Mouse (Mus musculus) midbrain, embryonic 14.5 days (tissue): ENCODE results near the gene Atpif1. TPM values are rescaled to one million over a fixed set of nuclear protein-coding genes. Genes with fewer than 3 reads are reported as not detected.

Source experiments
- ATAC-seq: fragments of 200-750 bp; cut with Nextera tagmentation; 2 replicates; pipeline ENCODE4 v1.8.0; 2017; ENCODE audit warnings: moderate number of reproducible peaks, moderate library complexity; ENCODE audit not compliant: low FRiP score, low TSS enrichment
- DNase-seq: peaks from one replicate; pipeline ENCODE4 v3.0.0-alpha.2; 2015
- H3K27ac ChIP-seq: fragments of 300-500 bp; sonication (generic); replicated peaks from 2 replicates; pipeline ENCODE4 v1.5.1; 2014; ENCODE audit warnings: mild to moderate bottlenecking, low read depth, low read length, moderate library complexity
- H3K27me3 ChIP-seq: fragments of 300-500 bp; sonication (generic); 2 replicates; pipeline ENCODE4 v1.6.1; 2014; ENCODE audit warnings: low read length, control low read depth, mixed read lengths; ENCODE audit not compliant: control insufficient read depth, insufficient read depth
- H3K36me3 ChIP-seq: fragments of 300-500 bp; sonication (generic); 2 replicates; pipeline ENCODE4 v1.6.1; 2014; ENCODE audit warnings: low read length, control low read depth; ENCODE audit not compliant: control insufficient read depth, insufficient read depth
- H3K4me1 ChIP-seq: fragments of 300-500 bp; sonication (generic); 2 replicates; pipeline ENCODE4 v1.6.1; 2014; ENCODE audit warnings: mild to moderate bottlenecking, antibody characterized with exemption, low read length, control low read depth; ENCODE audit not compliant: control insufficient read depth, insufficient read depth
- H3K4me2 ChIP-seq: fragments of 300-500 bp; sonication (generic); 2 replicates; pipeline ENCODE4 v1.6.1; 2014; ENCODE audit warnings: mild to moderate bottlenecking, low read length, moderate library complexity
- H3K4me3 ChIP-seq: fragments of 300-500 bp; sonication (generic); replicated peaks from 2 replicates; pipeline ENCODE4 v1.5.1; 2014; ENCODE audit warnings: low read depth, low read length
- H3K9ac ChIP-seq: fragments of 300-500 bp; sonication (generic); replicated peaks from 2 replicates; pipeline ENCODE4 v1.6.1; 2014; ENCODE audit warnings: mild to moderate bottlenecking, low read length, moderate library complexity
- H3K9me3 ChIP-seq: fragments of 300-500 bp; sonication (generic); 2 replicates; pipeline ENCODE4 v1.6.1; 2016; ENCODE audit warnings: low read length, control low read depth, mixed read lengths; ENCODE audit not compliant: control insufficient read depth
- WGBS: fragments of 180-500 bp; shearing (Covaris S2); extraction: QIAGEN DNeasy Blood & Tissue Kit; methylation state at CpG from one replicate; pipeline ENCODE4 v1.1.7; 2014; 5-methylcytosine and 5-hydroxymethylcytosine counted together
- polyA plus RNA-seq: library from polyadenylated mRNA; unstranded; fragments of >200 nt; fragmentation: Nextera tagmentation; extraction: Ambion mirVana; gene quantifications from 2 replicates; pipeline ENCODE4 v1.2.1, GENCODE M21; 2014

Gene Atpif1
- polyA plus RNA-seq, 1 experiment from 2014 or later = 1,327 TPM

- ATAC-seq = no peak
- Histone ChIP-seq H3K36me3 (peaks cover 17% of the 10 kb centered on the region), H3K9me3 (no peaks in the 10 kb centered on the region), H3K27me3 (no peaks in the 10 kb centered on the region), H3K27ac (peak overlapping the region; percentile 96), H3K4me1 (peaks cover 30% of the 10 kb centered on the region), H3K9ac (peak overlapping the region; percentile 89), H3K4me2 (peak overlapping the region; percentile 71), H3K4me3 (peak overlapping the region; percentile 68)
- 33% methylated on average over 5 of the region's 5 CpGs for WGBS
- peak; percentile 37 for DNase-seq
Measured at GRCm38 (mm10) chr4:132532496-132532895, 963 bp downstream of the Atpif1 start.

DNA sequence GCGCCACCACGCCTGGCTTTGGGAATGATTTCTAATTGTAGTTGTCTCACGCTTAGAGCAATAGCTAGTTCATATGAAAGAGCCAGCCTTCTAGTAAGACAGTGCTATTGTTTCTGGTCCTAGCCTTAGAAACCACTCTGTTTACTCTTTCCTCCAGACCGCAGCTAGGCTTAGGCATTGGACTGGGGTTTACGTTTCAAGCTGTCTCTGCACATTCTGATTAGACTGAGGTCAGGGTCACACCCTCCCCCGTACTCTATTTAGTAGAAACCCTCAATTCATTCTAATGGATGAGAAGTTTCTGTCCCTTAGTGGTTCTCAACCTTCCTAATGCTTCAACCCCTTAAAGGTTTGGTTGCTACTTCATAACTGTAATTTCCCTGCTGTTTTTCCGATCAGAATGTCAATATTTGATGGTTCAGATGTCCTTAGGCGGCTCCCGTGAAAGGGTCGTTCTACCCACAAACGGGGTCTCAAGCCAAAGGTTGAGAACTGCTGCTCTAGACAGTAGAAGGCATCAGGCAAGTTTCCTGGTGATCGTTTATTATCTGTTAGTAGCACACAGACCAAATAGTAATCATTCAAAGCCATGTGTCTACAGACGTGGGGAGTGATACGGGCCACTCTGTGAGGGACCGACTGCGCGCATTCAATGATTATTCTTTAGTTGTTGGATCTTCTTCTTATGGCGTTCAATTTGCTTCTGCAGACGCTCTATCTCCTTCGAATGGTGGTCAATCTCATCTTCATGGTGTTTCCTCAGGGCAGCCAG is 3.2 kb downstream of the Atpif1 start:
- ATAC-seq = no peak
- no peak overlapping the region for H3K4me2 ChIP-seq
- no peaks in the 10 kb centered on the region for H3K9me3 ChIP-seq
- no peak overlapping the region for H3K9ac ChIP-seq
- no peak for DNase-seq
- no peak overlapping the region for H3K27ac ChIP-seq
- H3K4me1 ChIP-seq = peaks cover 18% of the 10 kb centered on the region
- H3K36me3 ChIP-seq = peaks cover 17% of the 10 kb centered on the region
- H3K4me3 ChIP-seq = no peak overlapping the region
- no peaks in the 10 kb centered on the region for H3K27me3 ChIP-seq
- WGBS = 95% methylated on average over 20 of the region's 20 CpGs

GRCm38 (mm10) chr4:132529344-132529743 is 4.1 kb downstream of the Atpif1 start:
- no peak for DNase-seq
- no peaks in the 10 kb centered on the region for H3K9me3 ChIP-seq

GRCm38 (mm10) chr4:132527917-132528522 is 5.4 kb downstream of the Atpif1 start:
- H3K27ac ChIP-seq = no peak overlapping the region
- no peak overlapping the region for H3K4me2 ChIP-seq
- H3K9me3 ChIP-seq = no peaks in the 10 kb centered on the region
- no peak overlapping the region for H3K9ac ChIP-seq
- H3K4me3 ChIP-seq = no peak overlapping the region
- no peak for ATAC-seq
- no peak for DNase-seq
- H3K36me3 ChIP-seq = peaks cover 17% of the 10 kb centered on the region
- WGBS = 92% methylated on average over 8 of the region's 8 CpGs
- H3K27me3 ChIP-seq = no peaks in the 10 kb centered on the region
- H3K4me1 ChIP-seq = peaks cover 12% of the 10 kb centered on the region

More at GRCm38 (mm10) chr4:132529344-132529743, 4.1 kb downstream of the Atpif1 start:
- Histone ChIP-seq H3K27ac (no peak overlapping the region), H3K4me3 (no peak overlapping the region), H3K36me3 (peaks cover 17% of the 10 kb centered on the region), H3K9ac (no peak overlapping the region), H3K4me2 (no peak overlapping the region), H3K27me3 (no peaks in the 10 kb centered on the region), H3K4me1 (peaks cover 18% of the 10 kb centered on the region)
- WGBS = 96% methylated on average over 4 of the region's 4 CpGs
- ATAC-seq = no peak

DNA sequence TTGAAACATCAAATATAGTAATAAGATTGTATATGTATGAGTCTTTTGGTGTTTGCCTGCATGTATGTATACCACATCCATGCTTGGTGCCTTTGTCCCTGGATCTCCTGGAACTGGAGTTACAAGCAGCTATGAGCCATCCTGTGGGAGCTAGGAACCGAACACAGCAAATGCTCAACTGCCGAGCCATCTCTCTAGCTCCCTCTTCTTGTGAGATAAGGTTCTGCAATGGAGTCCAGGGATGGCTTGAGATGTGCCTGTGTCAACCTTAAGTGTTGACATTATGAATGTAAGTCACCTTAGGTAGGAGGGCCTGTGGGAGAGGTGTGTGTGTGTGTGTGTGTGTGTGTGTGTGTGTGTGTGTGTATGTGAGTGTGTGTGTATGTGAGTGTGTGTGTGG is 6.8 kb downstream of the Atpif1 start:
- 55% methylated on average over 2 of the region's 2 CpGs for WGBS
- no peak for ATAC-seq
- Histone ChIP-seq H3K27ac (no peak overlapping the region), H3K27me3 (no peaks in the 10 kb centered on the region), H3K36me3 (peaks cover 17% of the 10 kb centered on the region), H3K9ac (no peak overlapping the region), H3K4me1 (peaks cover 3% of the 10 kb centered on the region), H3K4me2 (no peak overlapping the region), H3K4me3 (no peak overlapping the region), H3K9me3 (no peaks in the 10 kb centered on the region)
- no peak for DNase-seq

DNA sequence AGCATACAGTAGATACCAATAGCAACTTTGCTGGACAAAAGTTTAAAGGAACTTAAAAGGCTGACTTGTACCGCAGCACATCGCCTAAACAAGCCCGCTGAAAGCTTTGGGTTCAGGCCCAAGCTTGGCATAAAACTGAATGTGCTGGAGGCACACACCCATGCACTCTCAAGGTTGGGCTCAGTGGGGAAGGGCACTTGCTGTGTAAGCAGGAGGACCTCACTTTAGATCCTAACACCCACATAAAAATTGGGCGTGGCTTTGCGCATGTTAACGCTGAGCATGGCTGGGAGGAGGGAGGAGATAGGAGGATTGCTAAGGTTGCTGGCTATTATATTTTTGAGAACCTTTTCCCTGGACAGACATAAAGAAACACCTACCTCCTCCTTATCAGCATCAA is 8.7 kb downstream of the Atpif1 start:
- ATAC-seq = no peak
- Histone ChIP-seq H3K4me3 (no peak overlapping the region), H3K9me3 (no peaks in the 10 kb centered on the region), H3K27ac (no peak overlapping the region), H3K36me3 (peaks cover 4% of the 10 kb centered on the region; the same call in 1 of the 2 replicates), H3K4me2 (no peak overlapping the region), H3K4me1 (no peaks in the 10 kb centered on the region), H3K9ac (no peak overlapping the region), H3K27me3 (no peaks in the 10 kb centered on the region)
- no peak for DNase-seq
- 43% methylated on average over 6 of the region's 6 CpGs for WGBS

GRCm38 (mm10) chr4:132524321-132524741 is 9.1 kb downstream of the Atpif1 start:
- whole genome bisulfite sequencing = 4% methylated on average over 11 of the region's 11 CpGs
- no peak for DNase-seq
- no peak overlapping the region for H3K27ac ChIP-seq
- H3K4me1 ChIP-seq = no peaks in the 10 kb centered on the region
- H3K9me3 ChIP-seq = no peaks in the 10 kb centered on the region
- no peak overlapping the region for H3K4me3 ChIP-seq
- ATAC-seq = no peak
- H3K4me2 ChIP-seq = no peak overlapping the region
- H3K9ac ChIP-seq = no peak overlapping the region
- no peaks in the 10 kb centered on the region for H3K36me3 ChIP-seq
- H3K27me3 ChIP-seq = no peaks in the 10 kb centered on the region

GRCm38 (mm10) chr4:132519188-132519587 is 14.3 kb downstream of the Atpif1 start:
- 93% methylated on average over 3 of the region's 3 CpGs for WGBS
- ATAC-seq = no peak

GRCm38 (mm10) chr4:132518066-132518465 is 15.4 kb downstream of the Atpif1 start:
- peaks cover 5% of the 10 kb centered on the region; the same call in 1 of the 2 replicates for H3K27me3 ChIP-seq
- H3K4me3 ChIP-seq = no peak overlapping the region
- H3K4me2 ChIP-seq = no peak overlapping the region
- no peaks in the 10 kb centered on the region for H3K9me3 ChIP-seq
- ATAC-seq = no peak
- no peaks in the 10 kb centered on the region for H3K36me3 ChIP-seq
- no peak overlapping the region for H3K9ac ChIP-seq
- no peak overlapping the region for H3K27ac ChIP-seq
- no peak for DNase-seq
- WGBS = 86% methylated on average over 8 of the region's 8 CpGs
- H3K4me1 ChIP-seq = 0 out of 2 replicates have a peak, but pooled peaks cover 5% of the 10 kb centered on the region

More at GRCm38 (mm10) chr4:132519188-132519587, 14.3 kb downstream of the Atpif1 start:
- Histone ChIP-seq H3K4me2 (no peak overlapping the region), H3K27me3 (no peaks in the 10 kb centered on the region), H3K36me3 (no peaks in the 10 kb centered on the region), H3K27ac (no peak overlapping the region), H3K4me1 (0 out of 2 replicates have a peak, but pooled peaks cover 5% of the 10 kb centered on the region), H3K9ac (no peak overlapping the region), H3K9me3 (no peaks in the 10 kb centered on the region), H3K4me3 (no peak overlapping the region)
- no peak for DNase-seq
